Mouse (Mus musculus) left cerebral cortex, adult 2 months (tissue): ENCODE measurements around the gene Ugt1a5. TPM values are rescaled to one million over a fixed set of nuclear protein-coding genes. Genes with fewer than 3 reads are reported as not detected.

Experiments used
- DNase-seq, 2 experiments: peaks; one replicate each; pipeline ENCODE4 v3.0.0; 2021 to 2022; ENCODE audit warnings: low spot score in 2 of 2, mixed read lengths in 1 of 2; ENCODE audit errors: extremely low spot score in 1 of 2
- H3K27ac ChIP-seq: fragments of 200-600 bp; 2 replicates; pipeline ENCODE4 v1.8.1; 2022
- H3K4me3 ChIP-seq: fragments of 200-600 bp; 2 replicates; pipeline ENCODE4 v1.8.1; 2022
- CTCF ChIP-seq: fragments of 200-600 bp; IDR thresholded peaks from 2 replicates; pipeline ENCODE4 v1.8.1; 2022; ENCODE audit warnings: antibody characterized with exemption, mild to moderate bottlenecking, moderate library complexity
- intact Hi-C: fragments of 180-260 bp; cut with DNase I; formaldehyde crosslinking; loops from one replicate; pipeline ENCODE4 v1.15.1; 2025
- total RNA-seq, 2 experiments: library from RNA; stranded (reverse); gene quantifications; 2 replicates each; pipeline ENCODE4 v1.2.3; 2021

The Ugt1a5 gene
- total RNA-seq, 2 experiments from 2014 or later, result 0.34 TPM; not detected in 1

GRCm38 (mm10) chr1:88205294-88205922 is 39.6 kb downstream of the Ugt1a5 start, which contains the start of gene Dnajb3:
Gene Dnajb3 (minus strand): TSS chr1:88205782.
- H3K4me3 ChIP-seq, result peak within 1 kb of the TSS; percentile 45
- intact Hi-C loops, result no loop called here
- no peak; the same call in none of the 2 replicates for TF ChIP-seq CTCF
- 0 out of 2 replicates have a peak within 1 kb of the TSS, but pooled peaks have one; percentile 44 for H3K27ac ChIP-seq
- peak; percentile 86 to 87 for DNase-seq

- H3K4me3 ChIP-seq, result no peak overlapping the region
- no peak for DNase-seq
- no peak for TF ChIP-seq CTCF
- no peak overlapping the region for H3K27ac ChIP-seq
- intact Hi-C loops, result no loop called here
These were observed 41.1 kb downstream of the Ugt1a5 start for GRCm38 (mm10) chr1:88206843-88207479.

GRCm38 (mm10) chr1:88211812-88212211 is 46.0 kb downstream of the Ugt1a5 start, which contains the start of gene Ugt1a1:
Gene Ugt1a1 (plus strand): TSS chr1:88211959.
- intact Hi-C loops, result no loop called here
- no peak within 1 kb of the TSS for H3K27ac ChIP-seq
- no peak for DNase-seq
- no peak within 1 kb of the TSS for H3K4me3 ChIP-seq
- TF ChIP-seq CTCF, result no peak

- no peak for TF ChIP-seq CTCF
- intact Hi-C loops, result no loop called here
- Histone ChIP-seq H3K4me3 (no peak overlapping the region), H3K27ac (no peak overlapping the region)
- DNase-seq, result no peak
These were observed 46.7 kb downstream of the Ugt1a5 start for GRCm38 (mm10) chr1:88212341-88213045.

- TF ChIP-seq CTCF, result no peak
These were observed 47.2 kb downstream of the Ugt1a5 start for GRCm38 (mm10) chr1:88213061-88213460.

GRCm38 (mm10) chr1:88213766-88214461 is 48.1 kb downstream of the Ugt1a5 start:
- Histone ChIP-seq H3K27ac (no peak overlapping the region), H3K4me3 (no peak overlapping the region)
- no peak for DNase-seq
- TF ChIP-seq CTCF, result no peak
- intact Hi-C loops, result no loop called here

More at GRCm38 (mm10) chr1:88213061-88213460, 47.2 kb downstream of the Ugt1a5 start:
- Histone ChIP-seq H3K4me3 (no peak overlapping the region), H3K27ac (no peak overlapping the region)
- DNase-seq, result no peak
- intact Hi-C loops, result no loop called here

GRCm38 (mm10) chr1:88214462-88214952 is 48.7 kb downstream of the Ugt1a5 start:
- Histone ChIP-seq H3K27ac (no peak overlapping the region), H3K4me3 (no peak overlapping the region)
- no peak for TF ChIP-seq CTCF
- DNase-seq, result no peak
- intact Hi-C loops, result no loop called here

- intact Hi-C loops, result no loop called here
- TF ChIP-seq CTCF, result no peak
- no peak overlapping the region for H3K27ac ChIP-seq
- H3K4me3 ChIP-seq, result no peak overlapping the region
- DNase-seq, result no peak
These were observed 49.9 kb downstream of the Ugt1a5 start for GRCm38 (mm10) chr1:88215466-88216380.

GRCm38 (mm10) chr1:88216551-88216950 is 50.7 kb downstream of the Ugt1a5 start:
- intact Hi-C loops, result no loop called here
- no peak for TF ChIP-seq CTCF
- Histone ChIP-seq H3K4me3 (no peak overlapping the region), H3K27ac (no peak overlapping the region)
- DNase-seq, result no peak

GRCm38 (mm10) chr1:88217144-88217543 is 51.3 kb downstream of the Ugt1a5 start:
- no peak; the same call in 1 of the 2 replicates for TF ChIP-seq CTCF
- intact Hi-C loops, result no loop called here
- peak in 1 of 2 experiments; percentile 14 for DNase-seq
- Histone ChIP-seq H3K27ac (no peak overlapping the region), H3K4me3 (no peak overlapping the region)

GRCm38 (mm10) chr1:88217576-88217975 is 51.8 kb downstream of the Ugt1a5 start:
- no peak for DNase-seq
- H3K27ac ChIP-seq, result no peak overlapping the region
- TF ChIP-seq CTCF, result no peak
- intact Hi-C loops, result no loop called here
- H3K4me3 ChIP-seq, result no peak overlapping the region
